Mouse (Mus musculus): ENCODE data around the gene Acer1. TPM values are rescaled to one million over a fixed set of nuclear protein-coding genes. Genes with fewer than 3 reads are reported as not detected.
"Not testable (repeated sequence)": the region's sequence is repeated elsewhere in the genome, so short reads cannot be mapped to it uniquely, and the experiment has no call there.

Acer1 gene
- polyA plus RNA-seq, 1 experiment from 2014 or later = not detected

GRCm38 (mm10) chr17:56917166-56917565 lies 64.8 kb downstream of the Acer1 start:
- H3K4me1 ChIP-seq (ENCODE audit: control insufficient read depth, insufficient read depth, low read length) = no peaks in the 10 kb centered on the region
- peaks cover 34% of the 10 kb centered on the region for H3K36me3 ChIP-seq (ENCODE audit: control insufficient read depth, insufficient read depth, low read length)
- H3K9ac ChIP-seq (replicated peaks; ENCODE audit: low read depth, low read length) = no peak overlapping the region
- no peak for ATAC-seq (ENCODE audit: low read depth)
- no peaks in the 10 kb centered on the region for H3K9me3 ChIP-seq (ENCODE audit: control insufficient read depth, low read length)
- H3K4me2 ChIP-seq (ENCODE audit: low read depth, low read length) = no peak overlapping the region
- no peaks in the 10 kb centered on the region for H3K27me3 ChIP-seq (ENCODE audit: control insufficient read depth, insufficient read depth, low read length)
- WGBS = 98% methylated on average over 2 of the region's 2 CpGs
- no peak overlapping the region for H3K4me3 ChIP-seq (ENCODE audit: low read depth, low read length)
- H3K27ac ChIP-seq (ENCODE audit: low read depth, low read length) = no peak overlapping the region

DNA sequence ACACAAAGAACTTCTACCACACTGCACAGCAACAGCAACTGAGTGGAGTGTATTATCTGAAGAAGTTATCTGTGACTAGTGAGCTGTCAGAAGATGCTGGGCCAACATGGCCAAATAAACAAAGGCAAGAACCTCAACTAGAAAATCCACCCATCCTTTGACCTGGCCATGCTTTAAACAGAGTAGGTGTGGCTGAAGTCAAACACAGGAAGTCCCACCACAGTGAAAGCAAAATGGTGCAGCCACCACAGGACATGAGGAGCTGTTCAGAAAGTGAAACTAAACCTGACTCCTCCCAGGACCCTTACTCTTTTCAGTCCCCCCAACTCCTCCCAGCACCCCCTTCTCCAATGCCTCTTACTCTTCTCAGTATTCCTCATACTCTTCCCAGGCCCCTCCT lies 68.5 kb downstream of the Acer1 start:
- no peaks in the 10 kb centered on the region for H3K27me3 ChIP-seq (ENCODE audit: control insufficient read depth, insufficient read depth, low read length)
- no peak overlapping the region for H3K9ac ChIP-seq (replicated peaks; ENCODE audit: low read depth, low read length)
- no peak overlapping the region for H3K4me3 ChIP-seq (ENCODE audit: low read depth, low read length)
- H3K4me1 ChIP-seq (ENCODE audit: control insufficient read depth, insufficient read depth, low read length) = no peaks in the 10 kb centered on the region
- no peak for ATAC-seq (ENCODE audit: low read depth)
- H3K27ac ChIP-seq (ENCODE audit: low read depth, low read length) = no peak overlapping the region
- H3K4me2 ChIP-seq (ENCODE audit: low read depth, low read length) = no peak overlapping the region
- peaks cover 12% of the 10 kb centered on the region for H3K36me3 ChIP-seq (ENCODE audit: control insufficient read depth, insufficient read depth, low read length)
- no peaks in the 10 kb centered on the region for H3K9me3 ChIP-seq (ENCODE audit: control insufficient read depth, low read length)

DNA sequence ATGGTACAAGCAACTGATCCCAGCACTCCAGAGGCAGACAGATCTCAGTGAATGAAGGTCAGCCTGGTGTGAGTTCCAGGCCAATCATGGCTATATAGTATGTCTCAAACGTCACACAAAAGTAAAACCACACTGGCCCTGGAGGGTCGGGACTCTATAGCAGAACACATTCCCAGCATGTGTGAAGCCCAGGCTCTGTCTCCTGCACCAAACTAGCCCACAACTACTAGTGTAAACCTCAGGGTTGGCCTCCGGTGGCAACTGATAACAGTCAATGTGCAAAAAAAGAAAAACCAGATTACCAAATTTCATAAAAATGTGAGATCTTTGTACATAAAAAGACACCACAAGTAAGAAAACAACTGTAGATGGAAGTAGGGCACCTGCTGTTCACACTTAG lies 68.9 kb downstream of the Acer1 start:
- no peak overlapping the region for H3K4me3 ChIP-seq (ENCODE audit: low read depth, low read length)
- H3K4me2 ChIP-seq (ENCODE audit: low read depth, low read length) = no peak overlapping the region
- ATAC-seq (ENCODE audit: low read depth) = no peak
- no peak overlapping the region for H3K9ac ChIP-seq (replicated peaks; ENCODE audit: low read depth, low read length)
- H3K27ac ChIP-seq (ENCODE audit: low read depth, low read length) = no peak overlapping the region
- H3K36me3 ChIP-seq (ENCODE audit: control insufficient read depth, insufficient read depth, low read length) = peaks cover 12% of the 10 kb centered on the region
- no peaks in the 10 kb centered on the region for H3K27me3 ChIP-seq (ENCODE audit: control insufficient read depth, insufficient read depth, low read length)
- 95% methylated on average over 3 of the region's 3 CpGs for WGBS
- H3K9me3 ChIP-seq (ENCODE audit: control insufficient read depth, low read length) = no peaks in the 10 kb centered on the region
- H3K4me1 ChIP-seq (ENCODE audit: control insufficient read depth, insufficient read depth, low read length) = no peaks in the 10 kb centered on the region

GRCm38 (mm10) chr17:56909764-56910163 lies 72.2 kb downstream of the Acer1 start:
- not testable (repeated sequence) for H3K27me3 ChIP-seq (ENCODE audit: control insufficient read depth, insufficient read depth, low read length); H3K36me3 ChIP-seq (ENCODE audit: control insufficient read depth, insufficient read depth, low read length)

GRCm38 (mm10) chr17:56907887-56908286 lies 74.0 kb downstream of the Acer1 start:
- Histone ChIP-seq H3K9ac (replicated peaks; ENCODE audit: low read depth, low read length) (no peak overlapping the region), H3K9me3 (ENCODE audit: control insufficient read depth, low read length) (no peaks in the 10 kb centered on the region), H3K27ac (ENCODE audit: low read depth, low read length) (no peak overlapping the region), H3K4me3 (ENCODE audit: low read depth, low read length) (no peak overlapping the region), H3K4me2 (ENCODE audit: low read depth, low read length) (no peak overlapping the region), H3K4me1 (ENCODE audit: control insufficient read depth, insufficient read depth, low read length) (no peaks in the 10 kb centered on the region), H3K36me3 (ENCODE audit: control insufficient read depth, insufficient read depth, low read length) (peaks cover 10% of the 10 kb centered on the region), H3K27me3 (ENCODE audit: control insufficient read depth, insufficient read depth, low read length) (no peaks in the 10 kb centered on the region)
- ATAC-seq (ENCODE audit: low read depth) = no peak
- 87% methylated on average over 9 of the region's 9 CpGs for WGBS

More at GRCm38 (mm10) chr17:56909764-56910163, 72.2 kb downstream of the Acer1 start:
- ATAC-seq (ENCODE audit: low read depth); H3K27ac ChIP-seq (ENCODE audit: low read depth, low read length); H3K4me3 ChIP-seq (ENCODE audit: low read depth, low read length); H3K9me3 ChIP-seq (ENCODE audit: control insufficient read depth, low read length); H3K4me1 ChIP-seq (ENCODE audit: control insufficient read depth, insufficient read depth, low read length); H3K9ac ChIP-seq (replicated peaks; ENCODE audit: low read depth, low read length); H3K4me2 ChIP-seq (ENCODE audit: low read depth, low read length): not testable (repeated sequence)
- WGBS = 91% methylated on average over 2 of the region's 2 CpGs

GRCm38 (mm10) chr17:56907096-56907495 lies 74.8 kb downstream of the Acer1 start:
- H3K9ac ChIP-seq (replicated peaks; ENCODE audit: low read depth, low read length) = no peak overlapping the region
- no peak overlapping the region for H3K4me3 ChIP-seq (ENCODE audit: low read depth, low read length)
- H3K27me3 ChIP-seq (ENCODE audit: control insufficient read depth, insufficient read depth, low read length) = no peaks in the 10 kb centered on the region
- no peak for ATAC-seq (ENCODE audit: low read depth)
- no peak overlapping the region for H3K27ac ChIP-seq (ENCODE audit: low read depth, low read length)
- peaks cover 18% of the 10 kb centered on the region for H3K36me3 ChIP-seq (ENCODE audit: control insufficient read depth, insufficient read depth, low read length)
- H3K9me3 ChIP-seq (ENCODE audit: control insufficient read depth, low read length) = no peaks in the 10 kb centered on the region
- no peaks in the 10 kb centered on the region for H3K4me1 ChIP-seq (ENCODE audit: control insufficient read depth, insufficient read depth, low read length)
- no peak overlapping the region for H3K4me2 ChIP-seq (ENCODE audit: low read depth, low read length)
- 92% methylated on average over 5 of the region's 5 CpGs for WGBS

DNA sequence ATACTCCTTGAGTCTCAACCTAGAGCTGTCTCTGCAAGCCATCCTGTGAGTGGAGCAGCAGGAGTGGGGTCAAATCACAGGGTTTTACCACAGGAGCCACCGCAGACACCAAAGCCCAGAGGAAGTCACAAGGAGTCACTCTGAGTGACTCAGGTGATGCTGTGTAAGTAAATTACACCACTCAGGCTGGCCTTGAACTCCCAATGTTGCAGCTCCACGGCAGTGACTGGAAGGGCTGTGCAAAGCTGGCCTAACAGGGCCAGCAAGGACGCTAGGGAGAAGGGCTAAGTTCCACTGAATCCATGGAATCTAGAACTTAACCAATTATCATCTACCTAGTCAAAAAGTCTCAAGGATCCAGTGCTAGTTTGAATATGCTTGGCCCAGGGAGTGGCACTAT lies 75.8 kb downstream of the Acer1 start:
- H3K4me3 ChIP-seq (ENCODE audit: low read depth, low read length) = no peak overlapping the region
- H3K36me3 ChIP-seq (ENCODE audit: control insufficient read depth, insufficient read depth, low read length) = peaks cover 26% of the 10 kb centered on the region
- WGBS = 92% methylated on average over 3 of the region's 3 CpGs
- ATAC-seq (ENCODE audit: low read depth) = no peak
- H3K4me2 ChIP-seq (ENCODE audit: low read depth, low read length) = no peak overlapping the region
- no peak overlapping the region for H3K9ac ChIP-seq (replicated peaks; ENCODE audit: low read depth, low read length)
- no peaks in the 10 kb centered on the region for H3K27me3 ChIP-seq (ENCODE audit: control insufficient read depth, insufficient read depth, low read length)
- H3K9me3 ChIP-seq (ENCODE audit: control insufficient read depth, low read length) = no peaks in the 10 kb centered on the region
- H3K4me1 ChIP-seq (ENCODE audit: control insufficient read depth, insufficient read depth, low read length) = no peaks in the 10 kb centered on the region
- H3K27ac ChIP-seq (ENCODE audit: low read depth, low read length) = no peak overlapping the region

Other genes starting within 250 kb of the Acer1 start
- gene Nrtn, start 224.6 kb downstream of the Acer1 start, polyA plus RNA-seq (2014; fragmentation: Nextera tagmentation; extraction: Ambion mirVana) = 1.9 and 2.9 TPM in 2 replicates
- gene Dus3l, start 217.4 kb downstream of the Acer1 start, polyA plus RNA-seq (2014; fragmentation: Nextera tagmentation; extraction: Ambion mirVana) = 79.0 and 81.0 TPM in 2 replicates
- gene Prr22, start 211.9 kb downstream of the Acer1 start, polyA plus RNA-seq (2014; fragmentation: Nextera tagmentation; extraction: Ambion mirVana) = 0.53 and 0.70 TPM in 2 replicates
- 3.6 and 4.6 TPM in 2 replicates for gene Rfx2, start 151.1 kb downstream of the Acer1 start, polyA plus RNA-seq (2014; fragmentation: Nextera tagmentation; extraction: Ambion mirVana)
- gene Acsbg2, start 107.7 kb downstream of the Acer1 start, polyA plus RNA-seq (2014; fragmentation: Nextera tagmentation; extraction: Ambion mirVana) = not detected in 2 replicates
- 0.50 and 0.56 TPM in 2 replicates for gene 1700061G19Rik, start 106.6 kb downstream of the Acer1 start, polyA plus RNA-seq (2014; fragmentation: Nextera tagmentation; extraction: Ambion mirVana)
- gene Mllt1, start 46.7 kb downstream of the Acer1 start, polyA plus RNA-seq (2014; fragmentation: Nextera tagmentation; extraction: Ambion mirVana) = 38.5 and 44.7 TPM in 2 replicates
- 167 and 195 TPM in 2 replicates for gene Clpp, start 8.2 kb upstream of the Acer1 start, polyA plus RNA-seq (2014; fragmentation: Nextera tagmentation; extraction: Ambion mirVana)
- gene Alkbh7, start 15.2 kb upstream of the Acer1 start, polyA plus RNA-seq (2014; fragmentation: Nextera tagmentation; extraction: Ambion mirVana) = 48.6 and 60.2 TPM in 2 replicates
- not detected in 2 replicates for gene Pspn, start 17.9 kb upstream of the Acer1 start, polyA plus RNA-seq (2014; fragmentation: Nextera tagmentation; extraction: Ambion mirVana)
- 65.7 and 69.6 TPM in 2 replicates for gene Gtf2f1, start 29.2 kb upstream of the Acer1 start, polyA plus RNA-seq (2014; fragmentation: Nextera tagmentation; extraction: Ambion mirVana)
- 0.37 and 0.63 TPM in 2 replicates for gene Gm17949, start 29.3 kb upstream of the Acer1 start, polyA plus RNA-seq (2014; fragmentation: Nextera tagmentation; extraction: Ambion mirVana)
- 32.1 and 36.8 TPM in 2 replicates for gene Khsrp, start 49.4 kb upstream of the Acer1 start, polyA plus RNA-seq (2014; fragmentation: Nextera tagmentation; extraction: Ambion mirVana)
- not detected in 2 replicates for gene Slc25a41, start 59.5 kb upstream of the Acer1 start, polyA plus RNA-seq (2014; fragmentation: Nextera tagmentation; extraction: Ambion mirVana)
- 1.1 and 1.2 TPM in 2 replicates for gene Crb3, start 77.0 kb upstream of the Acer1 start, polyA plus RNA-seq (2014; fragmentation: Nextera tagmentation; extraction: Ambion mirVana)
- gene Slc25a23, start 77.7 kb upstream of the Acer1 start, polyA plus RNA-seq (2014; fragmentation: Nextera tagmentation; extraction: Ambion mirVana) = 37.2 and 48.9 TPM in 2 replicates
- 3.2 and 4.3 TPM in 2 replicates for gene Dennd1c, start 96.4 kb upstream of the Acer1 start, polyA plus RNA-seq (2014; fragmentation: Nextera tagmentation; extraction: Ambion mirVana)
- 347 and 373 TPM in 2 replicates for gene Tubb4a, start 105.7 kb upstream of the Acer1 start, polyA plus RNA-seq (2014; fragmentation: Nextera tagmentation; extraction: Ambion mirVana)
- gene Tnfsf9, start 123.2 kb upstream of the Acer1 start, polyA plus RNA-seq (2014; fragmentation: Nextera tagmentation; extraction: Ambion mirVana) = 4.8 and 8.4 TPM in 2 replicates
- 0.44 and 2.3 TPM in 2 replicates for gene Cd70, start 167.7 kb upstream of the Acer1 start, polyA plus RNA-seq (2014; fragmentation: Nextera tagmentation; extraction: Ambion mirVana)
- not detected in 2 replicates for gene Tnfsf14, start 212.1 kb upstream of the Acer1 start, polyA plus RNA-seq (2014; fragmentation: Nextera tagmentation; extraction: Ambion mirVana)
- gene C3, start 246.0 kb upstream of the Acer1 start, polyA plus RNA-seq (2014; fragmentation: Nextera tagmentation; extraction: Ambion mirVana) = 0.82 and 2.7 TPM in 2 replicates